Mouse (Mus musculus) granulocyte monocyte progenitor cell, adult 5-6 weeks (primary cell): ENCODE results near the gene Kif9. TPM values are rescaled to one million over a fixed set of nuclear protein-coding genes. Genes with fewer than 3 reads are reported as not detected.

Experiments used
- ATAC-seq: replicated peaks from 2 replicates; pipeline ENCODE4 v1.8.0; 2016; ENCODE audit warnings: mild to moderate bottlenecking, moderate TSS enrichment, inconsistent platforms; ENCODE audit not compliant: poor library complexity, severe bottlenecking
- total RNA-seq, 2 experiments: library from RNA; stranded (forward) in 1 of 2; stranded (reverse) in 1 of 2; fragments of 200-712, 200-1000 nt in 1 of 2; fragments of >200 nt in 1 of 2; fragmentation: Nextera tagmentation in 1 of 2; gene quantifications; 2 replicates each; pipeline ENCODE4 v1.2.3; 2014 to 2017

Gene Kif9
- total RNA-seq, 2 experiments from 2014 or later = 1.3 to 4.1 TPM

GRCm38 (mm10) chr9:110490913-110491312 is 14.2 kb downstream of the Kif9 start:
- no peak; the same call in 1 of the 2 replicates for ATAC-seq

GRCm38 (mm10) chr9:110525737-110526136 is 49.0 kb downstream of the Kif9 start:
- ATAC-seq = peak; percentile 94

- ATAC-seq = no peak
These were observed 52.4 kb downstream of the Kif9 start for GRCm38 (mm10) chr9:110529002-110529737.

GRCm38 (mm10) chr9:110530650-110531049 is 53.9 kb downstream of the Kif9 start:
- ATAC-seq = peak; percentile 17

GRCm38 (mm10) chr9:110531151-110531791 is 54.5 kb downstream of the Kif9 start:
- ATAC-seq = no peak

GRCm38 (mm10) chr9:110531914-110532489 is 55.2 kb downstream of the Kif9 start:
- ATAC-seq = peak; percentile 89

- ATAC-seq = peak; percentile 16
These were observed 56.0 kb downstream of the Kif9 start, which contains the start of gene Setd2 for GRCm38 (mm10) chr9:110532538-110533291. Gene Setd2 (plus strand): TSS chr9:110532597.

GRCm38 (mm10) chr9:110533645-110534044 is 56.9 kb downstream of the Kif9 start:
- no peak for ATAC-seq

GRCm38 (mm10) chr9:110535114-110535513 is 58.4 kb downstream of the Kif9 start:
- no peak for ATAC-seq

- no peak for ATAC-seq
These were observed 59.9 kb downstream of the Kif9 start for GRCm38 (mm10) chr9:110536636-110537035.

- ATAC-seq = no peak
These were observed 61.8 kb downstream of the Kif9 start for GRCm38 (mm10) chr9:110538511-110538910.

GRCm38 (mm10) chr9:110541988-110542387 is 65.2 kb downstream of the Kif9 start:
- no peak; the same call in 1 of the 2 replicates for ATAC-seq

GRCm38 (mm10) chr9:110548261-110548660 is 71.5 kb downstream of the Kif9 start:
- ATAC-seq = no peak

GRCm38 (mm10) chr9:110568309-110568708 is 91.6 kb downstream of the Kif9 start:
- no peak for ATAC-seq

Other genes with a start within 250 kb of the Kif9 start
- gene Cspg5, start 233.2 kb upstream of the Kif9 start, total RNA-seq (2014; fragmentation: Nextera tagmentation) = not detected in 2 replicates
- 0.30 TPM in 1 of 2 replicates, not detected in the other for gene Cspg5, start 233.2 kb upstream of the Kif9 start, total RNA-seq (2017)
- 7.6 and 11.0 TPM in 2 replicates for gene Elp6, start 171.8 kb upstream of the Kif9 start, total RNA-seq (2014; fragmentation: Nextera tagmentation)
- 7.9 and 8.4 TPM in 2 replicates for gene Elp6, start 171.8 kb upstream of the Kif9 start, total RNA-seq (2017)
- 31.4 and 56.3 TPM in 2 replicates for gene Scap, start 143.7 kb upstream of the Kif9 start, total RNA-seq (2014; fragmentation: Nextera tagmentation)
- gene Scap, start 143.7 kb upstream of the Kif9 start, total RNA-seq (2017) = 24.1 and 43.1 TPM in 2 replicates
- 12.7 and 17.7 TPM in 2 replicates for gene Ptpn23, start 68.7 kb upstream of the Kif9 start, total RNA-seq (2014; fragmentation: Nextera tagmentation)
- gene Ptpn23, start 68.7 kb upstream of the Kif9 start, total RNA-seq (2017) = 3.0 and 3.2 TPM in 2 replicates
- gene Ngp, start 57.2 kb upstream of the Kif9 start, total RNA-seq (2014; fragmentation: Nextera tagmentation) = 1.7 and 87.9 TPM in 2 replicates
- 228 and 233 TPM in 2 replicates for gene Ngp, start 57.2 kb upstream of the Kif9 start, total RNA-seq (2017)
- gene Klhl18, start 264 bp upstream of the Kif9 start, total RNA-seq (2014; fragmentation: Nextera tagmentation) = 14.8 and 16.0 TPM in 2 replicates
- gene Klhl18, start 264 bp upstream of the Kif9 start, total RNA-seq (2017) = 9.5 and 9.6 TPM in 2 replicates
- gene Setd2, start 55.6 kb downstream of the Kif9 start, total RNA-seq (2014; fragmentation: Nextera tagmentation) = 130 and 131 TPM in 2 replicates
- 125 and 149 TPM in 2 replicates for gene Setd2, start 55.6 kb downstream of the Kif9 start, total RNA-seq (2017)
- 4.4 and 4.5 TPM in 2 replicates for gene Nradd, start 147.5 kb downstream of the Kif9 start, total RNA-seq (2014; fragmentation: Nextera tagmentation)
- gene Nradd, start 147.5 kb downstream of the Kif9 start, total RNA-seq (2017) = 0.99 and 4.7 TPM in 2 replicates
- 37.5 and 49.2 TPM in 2 replicates for gene Nbeal2, start 177.2 kb downstream of the Kif9 start, total RNA-seq (2014; fragmentation: Nextera tagmentation)
- 11.0 and 13.9 TPM in 2 replicates for gene Nbeal2, start 177.2 kb downstream of the Kif9 start, total RNA-seq (2017)
- 149 TPM in 2 replicates for gene Ccdc12, start 179.5 kb downstream of the Kif9 start, total RNA-seq (2014; fragmentation: Nextera tagmentation)
- gene Ccdc12, start 179.5 kb downstream of the Kif9 start, total RNA-seq (2017) = 98.5 and 104 TPM in 2 replicates